Mouse (Mus musculus) heart, postnatal 14 days (tissue): ENCODE measurements around the gene Sfmbt1. TPM values are rescaled to one million over a fixed set of nuclear protein-coding genes. Genes with fewer than 3 reads are reported as not detected.

ENCODE experiments used
- DNase-seq, 2 experiments: peaks; one replicate each; pipeline ENCODE4 v3.0.0; 2021 to 2022
- intact Hi-C: fragments of 180-260 bp; cut with DNase I; formaldehyde crosslinking; loops from one replicate; pipeline ENCODE4 v1.15.1; 2025
- total RNA-seq, 2 experiments: library from RNA; stranded (reverse); gene quantifications; 2 replicates each; pipeline ENCODE4 v1.2.3; 2021

Sfmbt1 gene
- total RNA-seq, 2 experiments from 2014 or later = 11.6 to 12.9 TPM

DNA sequence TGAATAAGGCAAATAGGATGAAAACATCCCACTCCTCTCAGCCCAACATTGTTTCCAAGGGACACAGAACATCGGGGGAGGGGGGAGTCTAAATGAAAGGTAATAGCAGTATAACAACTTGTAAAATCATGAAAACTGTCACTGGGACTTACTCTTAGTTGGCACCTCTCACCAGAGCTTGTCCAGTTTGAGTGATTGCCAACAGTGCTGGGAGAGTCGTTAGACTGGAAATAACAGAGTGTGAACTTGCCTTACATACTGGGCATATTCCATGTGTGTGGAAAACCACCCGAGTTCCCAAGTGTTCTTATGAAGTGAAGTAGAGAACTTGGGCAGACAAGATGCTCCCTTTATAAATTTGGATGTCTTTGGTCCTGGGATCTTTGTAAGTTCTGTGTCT lies 106.5 kb downstream of the Sfmbt1 start:
- DNase-seq = no peak
- intact Hi-C loops = no loop called here

DNA sequence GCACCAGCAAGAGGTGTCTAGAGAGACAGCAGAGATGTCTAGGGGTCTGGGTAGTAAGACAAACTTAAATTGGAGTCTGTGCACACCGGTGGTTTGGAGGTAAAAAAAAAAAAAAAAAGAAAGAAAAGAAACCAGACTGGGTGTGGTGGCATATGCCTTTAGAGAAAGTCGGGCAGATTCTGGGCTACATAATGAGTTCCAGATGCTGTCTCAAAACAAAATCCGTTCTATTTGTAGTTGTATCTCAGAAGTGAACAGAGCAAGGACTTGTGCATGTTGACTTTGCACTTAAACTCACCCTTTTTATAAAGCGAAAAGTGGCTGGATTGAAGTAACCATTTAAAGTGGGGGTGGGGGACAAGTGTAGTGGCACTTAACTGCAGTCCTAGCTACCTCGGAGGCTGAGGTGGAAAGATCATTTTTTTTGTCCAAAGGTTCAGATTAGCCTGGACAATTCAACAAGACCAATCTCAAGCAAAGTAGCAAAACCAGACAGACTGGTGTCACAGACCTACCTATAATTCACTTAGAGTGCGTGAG lies 109.9 kb downstream of the Sfmbt1 start:
- no peak for DNase-seq
- intact Hi-C loops = no loop called here

DNA sequence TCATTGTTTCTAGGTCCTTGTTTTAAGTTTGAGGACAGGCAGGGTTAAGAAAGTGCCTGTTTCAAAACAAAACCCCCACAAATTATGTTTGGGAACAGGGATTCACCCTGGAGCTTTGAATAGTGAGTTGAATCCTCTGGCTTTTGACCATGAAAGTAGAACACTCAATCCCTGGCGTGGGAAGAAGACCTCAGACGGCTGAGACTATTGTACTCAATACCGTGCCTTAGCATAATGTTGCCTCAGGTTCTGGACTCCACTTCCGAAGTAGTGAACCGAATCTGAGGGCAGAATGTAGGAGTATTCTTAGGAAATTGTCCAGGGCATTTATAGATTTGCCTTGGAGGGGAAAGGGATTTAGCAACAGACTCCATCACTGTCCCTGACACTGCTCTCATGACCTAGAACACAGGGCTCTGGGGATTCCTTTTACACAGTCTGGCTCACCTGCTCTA lies 110.4 kb downstream of the Sfmbt1 start:
- intact Hi-C loops = loop anchor here (5.0 kb wide), 1 partner anchor 42 kb away; no protein-coding TSS in a partner anchor
- DNase-seq = no peak

GRCm38 (mm10) chr14:30825476-30826131 lies 111.0 kb downstream of the Sfmbt1 start, which contains the start of gene Tmem110:
TSS of gene Tmem110 (plus strand) at chr14:30825590.
- peak; percentile 84 to 88 for DNase-seq
- intact Hi-C loops = loop anchor here (5.0 kb wide), 1 partner anchor 42 kb away; no protein-coding TSS in a partner anchor

DNA sequence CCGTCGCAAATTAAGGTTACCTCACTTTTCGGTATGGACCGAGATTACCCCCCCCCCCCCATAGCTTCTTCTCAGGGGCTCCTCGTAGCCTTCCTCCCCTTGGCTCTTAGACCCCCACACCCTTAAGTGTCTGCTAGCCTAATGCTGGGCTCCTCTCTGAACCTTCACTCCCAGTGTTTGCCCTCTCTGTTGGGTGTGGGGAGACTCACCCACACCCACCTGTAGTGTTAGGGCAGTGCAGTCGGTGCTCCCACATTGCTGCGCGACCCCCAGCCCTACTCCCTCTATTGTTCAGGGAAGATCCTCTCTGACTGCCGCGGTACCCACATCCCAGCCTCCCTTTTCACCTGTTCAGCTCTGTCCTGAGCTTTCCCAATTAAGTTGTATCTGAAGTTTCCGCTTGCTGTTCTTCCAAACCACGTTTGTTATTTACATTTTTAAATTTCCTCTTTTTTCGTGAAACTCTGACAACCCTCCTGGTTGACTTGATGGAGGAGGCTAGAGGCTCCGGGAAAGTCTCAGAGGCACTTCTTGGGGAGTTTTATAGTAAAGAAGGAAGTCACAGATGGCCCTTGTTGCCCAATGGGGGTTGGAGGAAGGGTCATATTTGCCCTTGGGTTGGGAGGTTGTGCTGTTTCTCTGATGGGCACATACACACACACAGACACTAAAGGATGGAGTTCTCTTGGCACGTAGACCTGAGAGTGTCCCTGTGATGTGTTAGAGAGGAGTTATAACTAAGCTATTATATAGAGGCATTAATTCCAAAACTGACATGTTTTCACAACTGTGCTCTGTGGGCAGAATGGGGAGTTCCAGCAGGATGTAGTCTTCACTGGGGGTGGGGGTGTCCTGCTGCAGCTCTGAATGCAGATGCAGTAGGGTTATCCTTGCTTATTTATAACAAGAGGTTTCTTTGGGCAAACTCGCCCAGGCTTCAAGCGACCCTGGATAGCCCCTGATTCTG lies 111.8 kb downstream of the Sfmbt1 start:
- intact Hi-C loops = loop anchor here (5.0 kb wide), 1 partner anchor 41 kb away; no protein-coding TSS in a partner anchor
- no peak for DNase-seq

DNA sequence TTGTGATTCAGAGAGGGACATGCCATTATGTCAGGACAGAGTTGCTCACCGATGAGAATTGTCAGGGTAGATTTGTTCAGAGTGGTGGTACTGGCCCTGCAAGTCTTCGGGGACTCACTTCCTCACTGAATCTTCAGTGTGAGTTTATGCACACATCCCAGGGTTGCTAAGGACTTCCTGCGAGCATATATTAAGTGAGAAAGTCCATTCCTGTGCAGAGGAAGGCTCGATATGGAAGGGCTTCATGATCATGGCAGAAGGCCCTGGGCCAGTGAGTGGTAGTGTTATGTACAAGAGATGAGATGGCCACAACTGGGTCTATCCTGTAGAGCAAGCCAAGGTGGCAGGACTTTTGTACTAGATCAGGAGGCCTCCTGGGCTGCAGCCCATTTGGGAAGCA lies 112.8 kb downstream of the Sfmbt1 start:
- intact Hi-C loops = loop anchor here (5.0 kb wide), 1 partner anchor 40 kb away; no protein-coding TSS in a partner anchor
- DNase-seq = no peak

- DNase-seq = peak; percentile 53 to 58
- intact Hi-C loops = loop anchor here (5.0 kb wide), 1 partner anchor 39 kb away; no protein-coding TSS in a partner anchor
Observed at GRCm38 (mm10) chr14:30828077-30828476, 113.4 kb downstream of the Sfmbt1 start.

- DNase-seq = peak; percentile 59 to 71
- intact Hi-C loops = loop anchor here (5.0 kb wide), 1 partner anchor 38 kb away; no protein-coding TSS in a partner anchor
Observed at GRCm38 (mm10) chr14:30828635-30829460, 114.2 kb downstream of the Sfmbt1 start.

DNA sequence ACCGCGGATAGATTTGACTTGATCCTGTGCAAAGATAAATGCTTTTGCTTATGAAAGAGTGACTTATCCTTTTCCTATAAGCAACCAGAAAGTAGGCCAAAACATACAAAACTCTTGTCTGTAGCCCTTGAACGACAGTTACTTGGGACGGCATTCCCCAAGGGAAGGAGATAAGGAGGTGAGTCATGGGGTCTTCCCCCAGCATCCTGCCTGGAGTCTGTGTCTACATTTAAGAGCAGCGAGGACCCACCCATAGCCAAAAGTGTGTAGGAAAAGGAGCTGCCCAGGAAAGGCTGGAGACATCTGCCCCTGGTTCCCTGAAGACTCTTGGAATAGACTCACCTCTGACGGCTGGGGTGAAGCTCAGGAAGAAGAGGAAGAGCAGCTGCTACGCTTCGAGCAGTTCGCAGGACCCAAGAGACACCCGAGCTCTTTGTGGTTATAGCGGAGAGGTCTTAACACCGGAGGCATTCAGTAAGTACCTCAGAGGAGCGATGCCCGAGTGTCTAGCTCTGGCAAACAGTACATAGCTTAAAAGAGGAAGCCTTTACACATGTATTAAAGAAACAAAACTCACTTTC lies 122.9 kb downstream of the Sfmbt1 start:
- no peak for DNase-seq
- intact Hi-C loops = no loop called here

- DNase-seq = no peak
- intact Hi-C loops = no loop called here
Observed at GRCm38 (mm10) chr14:30843701-30844100, 129.1 kb downstream of the Sfmbt1 start.

DNA sequence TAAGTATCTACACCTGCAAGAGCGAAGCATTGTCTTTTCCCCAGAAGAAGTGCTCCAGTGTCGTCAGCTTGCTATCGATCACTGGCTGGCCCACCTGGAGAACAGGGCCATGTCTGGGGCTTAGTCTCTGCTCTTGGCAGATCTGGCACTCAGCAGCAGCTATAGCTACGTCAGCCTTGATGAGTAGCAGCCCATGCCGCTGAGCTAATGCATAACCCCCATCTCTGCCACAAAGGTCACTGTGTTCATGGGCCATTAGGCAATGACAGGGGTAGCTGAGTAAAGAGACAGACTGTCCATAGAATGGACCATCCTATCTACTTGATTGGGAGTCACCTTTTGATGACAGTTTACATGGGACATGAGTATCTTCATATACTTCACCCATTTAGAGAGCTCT lies 135.9 kb downstream of the Sfmbt1 start:
- intact Hi-C loops = no loop called here
- no peak for DNase-seq

GRCm38 (mm10) chr14:30852325-30852724 lies 137.7 kb downstream of the Sfmbt1 start:
- DNase-seq = no peak
- intact Hi-C loops = no loop called here

DNA sequence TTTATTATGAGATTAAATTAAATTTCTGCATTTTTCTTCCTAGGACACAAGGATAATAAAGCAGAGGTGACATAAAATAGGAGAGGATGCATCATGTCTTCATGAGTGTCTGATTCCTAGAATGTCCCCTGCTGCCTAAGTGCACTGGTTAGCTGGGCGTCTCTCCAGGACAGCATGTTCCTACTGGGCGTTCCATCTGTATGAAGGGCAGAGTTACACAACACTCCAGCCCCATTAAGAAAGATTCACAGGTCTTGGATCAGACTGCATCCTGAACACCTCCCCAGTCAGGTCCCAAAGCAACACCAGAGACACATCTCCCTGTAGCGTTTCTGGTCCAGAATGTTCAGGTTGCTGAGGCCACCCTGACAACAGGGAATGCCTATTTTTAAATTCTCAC lies 140.7 kb downstream of the Sfmbt1 start:
- DNase-seq = no peak
- intact Hi-C loops = no loop called here

- intact Hi-C loops = no loop called here
- no peak for DNase-seq
Observed at GRCm38 (mm10) chr14:30856885-30857507, 142.3 kb downstream of the Sfmbt1 start.

DNA sequence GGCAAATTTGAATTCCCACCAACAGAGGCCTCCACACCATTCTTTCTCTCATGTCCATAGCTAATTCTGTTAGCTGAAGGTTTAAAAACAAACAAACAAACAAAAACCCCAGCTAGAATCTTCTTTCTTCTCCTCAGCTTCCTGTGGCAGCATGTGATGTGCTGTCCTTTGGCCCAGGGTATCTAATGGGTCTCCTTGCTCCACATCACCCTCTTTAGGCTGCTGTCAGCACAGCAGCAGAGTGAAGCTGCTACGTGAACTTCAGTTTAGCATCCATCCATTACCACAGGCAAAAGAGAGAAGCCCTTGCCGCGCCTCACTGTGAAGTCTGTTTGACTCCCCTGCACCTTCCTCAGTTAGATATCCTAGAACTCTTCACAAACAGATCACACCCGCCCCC lies 143.3 kb downstream of the Sfmbt1 start:
- peak in 1 of 2 experiments; percentile 51 for DNase-seq
- intact Hi-C loops = no loop called here

DNA sequence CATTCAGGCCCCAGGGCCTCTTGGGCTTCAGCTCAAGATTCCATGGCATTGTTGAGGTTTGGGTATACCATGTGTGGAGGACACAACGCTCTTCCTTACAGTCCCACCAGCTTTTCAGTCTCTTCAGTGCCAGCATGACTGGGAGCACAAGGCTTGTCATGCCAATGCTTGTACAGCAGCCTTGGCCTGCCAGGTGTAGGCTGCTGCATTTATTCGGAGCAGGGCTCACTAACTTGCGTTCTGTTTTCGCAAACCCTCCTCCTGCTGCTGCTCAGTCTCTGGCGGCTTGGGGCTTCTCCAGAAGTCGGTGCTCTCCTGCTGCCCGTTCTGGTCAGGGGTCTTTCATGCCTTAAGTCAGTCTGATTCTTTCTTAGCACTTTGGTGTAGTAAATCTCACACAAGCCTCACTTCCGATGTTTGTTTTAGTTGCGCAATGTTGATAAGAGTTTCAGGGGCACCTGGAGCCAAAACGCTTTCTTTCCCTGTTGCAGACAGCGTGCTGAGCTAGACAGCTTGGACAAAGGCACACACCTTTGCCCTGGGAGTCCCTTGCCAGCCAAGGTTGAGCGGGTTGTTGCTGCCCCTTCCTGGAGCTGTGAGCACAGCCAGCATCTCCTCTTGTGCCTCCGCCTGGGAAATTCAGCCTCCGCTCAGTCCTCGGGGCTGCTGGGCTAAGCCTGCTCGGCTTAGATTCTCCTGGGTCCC lies 146.9 kb downstream of the Sfmbt1 start:
- DNase-seq = no peak
- intact Hi-C loops = loop anchor here (5.0 kb wide), 2 partner anchors 164 to 269 kb away; no protein-coding TSS in a partner anchor

DNA sequence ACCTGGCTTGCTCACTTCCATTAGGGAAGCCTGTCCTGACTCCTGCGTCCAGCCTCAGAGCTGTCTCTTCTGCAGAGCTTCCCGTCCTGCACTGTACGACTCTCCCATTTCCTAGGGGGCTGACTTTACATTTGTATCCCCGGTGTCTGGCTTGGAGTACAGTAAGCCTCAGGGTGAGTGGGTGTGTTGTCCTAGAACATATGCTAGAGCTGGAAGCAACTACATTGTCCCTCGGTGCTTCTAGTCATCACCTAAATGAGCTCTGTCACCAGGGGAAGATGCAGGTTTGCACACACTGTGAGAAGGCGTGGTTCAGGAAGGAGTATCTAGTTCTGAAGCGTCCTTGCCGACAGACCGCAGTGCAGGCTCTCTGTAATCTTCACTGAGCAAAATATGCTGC lies 147.7 kb downstream of the Sfmbt1 start:
- intact Hi-C loops = loop anchor here (5.0 kb wide), 2 partner anchors 165 to 270 kb away; no protein-coding TSS in a partner anchor
- DNase-seq = no peak

- intact Hi-C loops = loop anchor here (5.0 kb wide), 2 partner anchors 38 to 193 kb away; partner anchors contain the start of gene Tmem110
- peak in 1 of 2 experiments; percentile 37 for DNase-seq
Observed at GRCm38 (mm10) chr14:30865311-30865710, 150.7 kb downstream of the Sfmbt1 start.
